Mouse (Mus musculus) cerebellum, adult 2 months (tissue): ENCODE measurements at regions not wholly inside any gene's neighbourhood (a gene's known extent, or its start where the extent isn't known, plus 50 kb on each side); places are given as distances from the start of the nearest gene placed in this dataset.

ENCODE experiments used
- CTCF ChIP-seq: fragments of 200-500 bp; IDR thresholded peaks from 2 replicates; pipeline ENCODE4 v1.5.1; 2011; ENCODE audit warnings: low read depth, mild to moderate bottlenecking, control low read depth, low read length, moderate library complexity, borderline replicate concordance; ENCODE audit not compliant: insufficient read depth
- POLR2A ChIP-seq: fragments of 200-500 bp; IDR thresholded peaks from 2 replicates; pipeline ENCODE4 v1.6.1; 2011; ENCODE audit warnings: low read length, control low read depth, borderline replicate concordance; ENCODE audit not compliant: insufficient read depth

- no peak for TF ChIP-seq CTCF
- no peak for TF ChIP-seq POLR2A
Observed at GRCm38 (mm10) chr9:74534976-74535375, 326.7 kb upstream of the Onecut1 start.
